Mouse (Mus musculus) limb, embryonic 10.5 days (tissue): ENCODE data around the gene Ap4b1. TPM values are rescaled to one million over a fixed set of nuclear protein-coding genes. Genes with fewer than 3 reads are reported as not detected.
"Not testable (repeated sequence)": the region's sequence is repeated elsewhere in the genome, so short reads cannot be mapped to it uniquely, and the experiment has no call there.

Experiments
- DNase-seq: peaks from one replicate; pipeline ENCODE4 v3.0.0-alpha.2; 2017; ENCODE audit warnings: low spot score
- H3K27ac ChIP-seq: fragments of 300-500 bp; sonication (generic); 2 replicates; pipeline ENCODE4 v1.5.1; 2016; ENCODE audit warnings: mild to moderate bottlenecking
- H3K27me3 ChIP-seq: fragments of 300-500 bp; sonication (generic); 2 replicates; pipeline ENCODE4 v1.6.1; 2016; ENCODE audit warnings: low read depth, mild to moderate bottlenecking; ENCODE audit not compliant: poor library complexity, severe bottlenecking
- H3K36me3 ChIP-seq: fragments of 300-500 bp; sonication (generic); 2 replicates; pipeline ENCODE4 v1.6.1; 2016; ENCODE audit warnings: mild to moderate bottlenecking, moderate library complexity
- H3K4me1 ChIP-seq: fragments of 300-500 bp; sonication (generic); 2 replicates; pipeline ENCODE4 v1.6.1; 2016
- H3K4me3 ChIP-seq: fragments of 300-500 bp; sonication (generic); 2 replicates; pipeline ENCODE4 v1.5.1; 2016; ENCODE audit warnings: mild to moderate bottlenecking, moderate library complexity
- H3K9me3 ChIP-seq: fragments of 300-500 bp; sonication (generic); replicated peaks from 2 replicates; pipeline ENCODE4 v1.6.1; 2016; ENCODE audit warnings: mild to moderate bottlenecking
- WGBS: fragments of 180-500 bp; shearing (Covaris S2); methylation state at CpG from one replicate; pipeline ENCODE4 v1.1.7; 2016; 5-methylcytosine and 5-hydroxymethylcytosine counted together
- polyA plus RNA-seq: library from polyadenylated mRNA; unstranded; fragments of >200 nt; fragmentation: Nextera tagmentation; extraction: Ambion mirVana; gene quantifications from 2 replicates; pipeline ENCODE4 v1.2.1, GENCODE M21; 2016

Gene Ap4b1
- polyA plus RNA-seq, 1 experiment from 2014 or later = 23.6 TPM

DNA sequence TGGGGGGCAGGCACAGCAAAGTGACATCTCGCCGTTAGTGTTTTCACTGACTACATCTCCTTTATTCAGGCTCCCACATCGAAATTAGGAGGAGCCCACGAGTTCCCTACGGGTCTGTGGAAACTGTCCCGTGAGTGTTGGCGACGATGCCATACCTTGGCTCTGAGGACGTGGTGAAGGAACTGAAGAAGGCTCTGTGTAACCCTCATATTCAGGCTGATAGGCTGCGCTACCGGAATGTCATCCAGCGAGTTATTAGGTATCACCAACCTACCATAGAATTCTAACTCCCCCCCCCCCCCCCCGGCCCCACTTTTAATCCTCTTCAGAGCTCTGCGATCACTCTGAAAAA, 455 bp downstream of the Ap4b1 start:
- WGBS = 3% methylated on average over 14 of the region's 14 CpGs

DNA sequence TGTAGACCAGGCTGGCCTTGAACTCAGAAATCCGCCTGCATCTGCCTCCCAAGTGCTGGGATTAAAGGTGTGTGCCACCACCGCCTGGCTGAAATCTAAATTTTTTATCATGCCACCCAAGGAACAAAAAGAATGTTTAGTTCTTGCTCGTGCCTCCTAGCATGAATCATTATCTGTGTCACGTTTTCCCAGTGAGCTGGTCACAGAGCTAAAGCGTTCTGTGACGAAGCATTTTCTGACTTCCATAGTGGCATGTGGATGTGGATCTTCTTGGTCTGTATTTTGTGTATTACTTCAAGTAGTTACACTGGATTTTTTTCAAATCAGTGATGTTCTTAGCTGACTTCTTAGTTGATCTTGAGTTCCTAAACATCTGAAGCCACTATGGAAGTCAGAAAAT, 1.6 kb downstream of the Ap4b1 start:
- peaks cover 47% of the 10 kb centered on the region for H3K36me3 ChIP-seq
- H3K4me3 ChIP-seq = no peak overlapping the region
- no peaks in the 10 kb centered on the region for H3K27me3 ChIP-seq
- 90% methylated on average over 6 of the region's 6 CpGs for WGBS
- H3K27ac ChIP-seq = no peak overlapping the region
- peaks cover 18% of the 10 kb centered on the region for H3K4me1 ChIP-seq
- no peak for DNase-seq
- H3K9me3 ChIP-seq = no peaks in the 10 kb centered on the region

More for the DNA sequence above, 455 bp downstream of the Ap4b1 start:
- Histone ChIP-seq H3K27ac (peak overlapping the region; percentile 92), H3K4me1 (peaks cover 18% of the 10 kb centered on the region), H3K36me3 (peaks cover 46% of the 10 kb centered on the region), H3K27me3 (no peaks in the 10 kb centered on the region), H3K9me3 (no peaks in the 10 kb centered on the region), H3K4me3 (peak overlapping the region; percentile 84)
- no peak for DNase-seq

DNA sequence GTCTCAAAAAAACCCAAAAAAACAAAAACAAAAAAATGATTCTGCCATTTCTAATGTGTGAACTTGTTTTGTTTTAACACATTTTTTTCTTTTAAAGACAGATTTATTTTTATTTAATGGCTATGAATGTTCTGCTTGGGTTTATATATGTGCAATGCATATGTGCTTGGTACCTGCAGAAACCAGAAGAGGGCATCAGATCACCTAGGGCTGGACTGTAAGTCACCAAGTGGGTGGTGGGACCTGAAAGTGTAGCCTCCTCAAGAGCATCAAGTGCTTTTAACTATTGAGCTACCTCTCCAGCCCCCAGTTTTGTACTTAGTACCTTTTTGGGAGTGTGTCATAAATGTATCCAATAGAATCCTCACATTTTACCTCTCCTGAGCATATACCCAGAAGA, 18.2 kb downstream of the Ap4b1 start:
- no peak overlapping the region for H3K4me3 ChIP-seq
- no peaks in the 10 kb centered on the region for H3K9me3 ChIP-seq
- no peak overlapping the region for H3K27ac ChIP-seq
- no peak for DNase-seq
- H3K4me1 ChIP-seq = no peaks in the 10 kb centered on the region
- H3K27me3 ChIP-seq = no peaks in the 10 kb centered on the region
- peaks cover 9% of the 10 kb centered on the region for H3K36me3 ChIP-seq

DNA sequence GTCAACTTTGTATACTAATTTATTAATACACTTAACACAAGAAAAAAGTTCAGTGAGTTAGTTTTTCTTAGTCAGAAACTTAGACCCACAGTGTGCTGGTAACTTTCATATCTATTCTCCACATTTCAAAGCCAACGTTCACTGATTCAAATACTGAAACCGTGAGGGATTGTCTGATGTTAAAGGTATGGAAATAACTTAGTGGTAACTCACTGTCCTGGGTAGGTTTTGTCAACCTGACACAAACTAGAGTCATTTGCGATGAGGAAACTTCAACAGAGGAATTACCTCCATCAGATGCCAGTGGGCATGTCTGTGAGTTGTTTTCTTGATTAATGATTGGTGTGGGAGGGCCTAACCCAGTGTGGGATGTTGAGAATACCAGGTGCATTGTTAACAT, 19.7 kb downstream of the Ap4b1 start:
- no peak for DNase-seq
- H3K27me3 ChIP-seq = no peaks in the 10 kb centered on the region
- no peaks in the 10 kb centered on the region for H3K36me3 ChIP-seq
- no peaks in the 10 kb centered on the region for H3K9me3 ChIP-seq
- H3K4me1 ChIP-seq = no peaks in the 10 kb centered on the region
- 89% methylated on average over 3 of the region's 3 CpGs for WGBS
- H3K27ac ChIP-seq = no peak overlapping the region
- no peak overlapping the region for H3K4me3 ChIP-seq

DNA sequence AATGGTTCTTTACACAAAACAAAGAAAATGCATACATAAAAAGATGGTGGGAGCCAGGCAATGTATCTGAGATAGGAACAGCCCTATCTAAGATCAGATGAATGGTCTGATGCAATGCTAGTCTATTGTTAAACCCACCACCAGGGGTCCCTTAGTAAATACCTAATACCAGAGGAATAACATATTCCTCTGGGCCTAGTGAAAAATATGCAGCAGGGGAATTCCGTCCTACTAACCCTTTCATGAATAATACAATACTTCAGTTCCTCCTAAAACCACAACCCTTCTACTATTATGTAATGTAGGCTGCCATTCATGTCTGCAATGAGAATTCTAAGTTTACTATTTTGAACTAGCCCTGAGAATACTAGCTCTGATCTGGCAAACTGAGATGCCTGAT, 21.4 kb downstream of the Ap4b1 start:
- not testable (repeated sequence) for H3K27me3 ChIP-seq, H3K4me3 ChIP-seq, H3K9me3 ChIP-seq, H3K36me3 ChIP-seq, H3K4me1 ChIP-seq, H3K27ac ChIP-seq, DNase-seq
- WGBS = 92% methylated on average over 1 of the region's 1 CpGs

DNA sequence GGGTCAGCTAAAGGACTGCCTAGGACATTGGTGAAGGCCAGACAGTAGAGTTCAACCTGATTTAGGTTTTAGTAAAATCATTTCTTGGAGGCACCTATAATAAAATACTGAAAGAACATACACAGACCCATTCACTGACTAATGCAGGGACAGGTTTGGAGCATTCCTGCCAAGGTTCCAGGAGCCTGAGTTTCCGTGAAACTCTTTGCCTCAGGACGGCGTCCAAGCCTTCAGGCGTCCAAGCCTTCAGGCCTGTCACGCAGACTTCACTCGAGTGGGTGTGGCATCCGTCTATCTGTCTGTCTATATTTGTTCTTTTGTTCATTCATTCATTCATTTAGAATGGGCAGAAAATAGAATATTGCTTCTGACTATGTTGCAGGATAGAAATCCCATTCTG, 21.8 kb downstream of the Ap4b1 start:
- Histone ChIP-seq H3K4me1 (no peaks in the 10 kb centered on the region), H3K9me3 (no peaks in the 10 kb centered on the region), H3K27me3 (no peaks in the 10 kb centered on the region), H3K36me3 (no peaks in the 10 kb centered on the region), H3K4me3 (no peak overlapping the region), H3K27ac (no peak overlapping the region)
- WGBS = 88% methylated on average over 7 of the region's 7 CpGs
- no peak for DNase-seq

DNA sequence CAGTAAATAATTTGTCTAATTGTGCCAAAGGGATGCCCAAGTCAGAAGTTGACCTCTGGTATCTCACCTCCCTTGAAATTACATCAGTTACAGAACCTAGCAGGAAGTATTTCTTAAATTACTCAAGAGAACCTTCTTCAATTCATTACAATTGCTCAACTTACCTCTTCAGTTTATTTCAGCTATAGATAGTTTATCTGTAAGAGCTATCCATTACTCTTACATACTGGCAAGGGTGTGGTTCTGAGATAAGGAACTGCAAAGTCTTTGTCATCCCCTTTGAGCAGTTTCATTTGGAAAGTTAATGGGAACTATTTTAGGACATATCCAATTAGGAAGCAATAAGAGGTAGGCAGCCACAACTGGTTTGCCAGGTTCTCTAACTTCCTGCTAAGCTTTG, 23.1 kb downstream of the Ap4b1 start, which contains the start of gene Bcl2l15:
Bcl2l15 (plus strand) TSS at position 176 of the 400 bp plus-strand sequence.
- no peaks in the 10 kb centered on the region for H3K4me1 ChIP-seq
- H3K36me3 ChIP-seq = no peaks in the 10 kb centered on the region
- H3K9me3 ChIP-seq = no peaks in the 10 kb centered on the region
- no peak for DNase-seq
- H3K27me3 ChIP-seq = no peaks in the 10 kb centered on the region
- H3K27ac ChIP-seq = no peak within 1 kb of the TSS
- H3K4me3 ChIP-seq = no peak within 1 kb of the TSS

DNA sequence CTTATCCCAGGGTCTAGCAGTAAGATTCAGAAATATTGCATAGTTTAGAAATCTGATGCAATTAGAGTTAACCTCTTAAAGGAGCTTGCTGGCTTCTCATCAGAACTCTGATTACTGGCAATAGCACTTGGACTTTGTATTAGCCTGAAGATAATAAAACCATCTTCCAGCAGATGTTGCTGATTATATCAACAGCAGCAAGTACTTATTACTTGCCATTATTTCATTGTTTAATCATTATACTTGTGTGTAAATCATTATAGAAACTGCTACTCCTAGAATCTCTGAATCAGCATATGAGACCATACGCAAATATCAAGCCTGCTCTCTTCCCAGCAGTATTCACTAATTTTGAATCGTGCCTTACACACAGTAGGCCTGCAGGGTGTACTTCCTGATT, 24.7 kb downstream of the Ap4b1 start:
- H3K4me1 ChIP-seq = no peaks in the 10 kb centered on the region
- no peaks in the 10 kb centered on the region for H3K9me3 ChIP-seq
- H3K4me3 ChIP-seq = no peak overlapping the region
- H3K36me3 ChIP-seq = no peaks in the 10 kb centered on the region
- H3K27me3 ChIP-seq = no peaks in the 10 kb centered on the region
- 94% methylated on average over 2 of the region's 2 CpGs for WGBS
- no peak for DNase-seq
- no peak overlapping the region for H3K27ac ChIP-seq

DNA sequence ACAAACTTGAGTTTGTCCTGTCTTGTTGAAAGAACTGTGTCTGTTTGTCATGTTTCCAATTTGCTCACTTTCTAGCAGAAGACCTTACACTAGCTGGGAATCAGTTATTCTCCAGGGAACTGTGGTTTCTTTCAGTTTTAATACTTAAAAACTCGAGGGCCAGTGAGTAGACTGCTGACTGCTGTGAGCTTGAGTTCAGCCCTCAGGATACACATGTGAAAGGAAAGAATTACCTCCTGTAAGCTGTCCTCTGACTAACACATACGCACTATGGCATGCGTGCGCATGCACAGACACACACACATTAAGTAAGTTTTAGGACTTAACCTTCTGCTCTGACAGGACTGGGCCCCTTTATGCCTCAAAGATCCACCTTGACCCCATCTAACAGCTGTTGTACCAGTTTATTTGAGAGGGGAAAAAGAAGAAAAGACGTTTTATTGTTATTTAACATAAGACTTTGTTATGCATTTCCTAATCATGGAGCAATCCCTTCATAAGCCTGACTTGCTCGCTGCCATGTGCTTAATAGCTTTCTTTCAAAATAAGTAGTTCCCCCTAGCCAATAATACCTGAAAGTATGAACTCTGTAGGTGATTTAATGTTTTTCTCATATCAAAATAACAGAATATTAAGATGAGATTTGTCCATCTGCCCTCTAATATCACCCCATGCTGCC, 26.1 kb downstream of the Ap4b1 start:
- Histone ChIP-seq H3K27me3 (no peaks in the 10 kb centered on the region), H3K4me3 (no peak overlapping the region), H3K36me3 (no peaks in the 10 kb centered on the region), H3K27ac (no peak overlapping the region), H3K4me1 (no peaks in the 10 kb centered on the region), H3K9me3 (no peaks in the 10 kb centered on the region)
- DNase-seq = no peak
- WGBS = 83% methylated on average over 6 of the region's 6 CpGs

DNA sequence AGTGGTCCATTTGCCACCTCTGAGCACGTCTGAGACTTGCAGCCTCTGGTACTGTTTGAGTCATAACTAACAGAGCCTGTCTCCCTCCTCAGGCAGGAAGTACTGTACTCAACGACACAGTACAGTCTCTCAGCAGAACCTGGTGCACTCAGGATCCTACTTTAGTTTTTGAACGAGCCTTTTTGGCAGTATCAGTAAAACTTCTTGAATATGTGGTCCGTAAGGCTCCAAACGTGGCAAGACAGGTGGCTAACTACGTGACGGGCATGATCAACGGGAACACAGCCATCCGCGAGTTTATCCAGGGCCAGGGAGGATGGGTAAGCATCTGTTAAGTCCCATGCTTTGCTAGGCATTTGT, 26.6 kb downstream of the Ap4b1 start:
- Histone ChIP-seq H3K4me1 (no peaks in the 10 kb centered on the region), H3K27me3 (no peaks in the 10 kb centered on the region), H3K27ac (no peak overlapping the region), H3K4me3 (no peak overlapping the region), H3K9me3 (no peaks in the 10 kb centered on the region), H3K36me3 (no peaks in the 10 kb centered on the region)
- WGBS = 86% methylated on average over 10 of the region's 10 CpGs
- DNase-seq = no peak

DNA sequence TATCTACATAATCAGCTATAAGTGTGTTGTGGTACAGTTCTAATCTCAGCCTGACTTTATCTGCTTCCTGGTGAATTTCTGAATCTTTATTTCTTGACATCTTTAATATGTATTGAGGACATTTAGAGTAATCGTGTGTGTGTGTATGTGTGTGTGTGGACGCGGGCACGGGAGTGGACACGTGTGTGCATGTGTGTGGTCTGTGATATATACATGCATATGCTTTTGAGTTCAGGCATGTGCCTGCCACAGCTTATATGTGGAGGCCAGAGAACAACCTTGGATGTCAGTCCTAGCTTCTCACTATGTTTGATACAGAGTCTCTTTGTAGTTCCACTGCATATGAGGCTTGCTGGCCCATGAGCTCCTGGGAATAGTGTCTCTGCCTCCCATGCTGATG, 27.1 kb downstream of the Ap4b1 start:
- Histone ChIP-seq H3K36me3 (no peaks in the 10 kb centered on the region), H3K4me1 (no peaks in the 10 kb centered on the region)
- WGBS = 96% methylated on average over 5 of the region's 5 CpGs

DNA sequence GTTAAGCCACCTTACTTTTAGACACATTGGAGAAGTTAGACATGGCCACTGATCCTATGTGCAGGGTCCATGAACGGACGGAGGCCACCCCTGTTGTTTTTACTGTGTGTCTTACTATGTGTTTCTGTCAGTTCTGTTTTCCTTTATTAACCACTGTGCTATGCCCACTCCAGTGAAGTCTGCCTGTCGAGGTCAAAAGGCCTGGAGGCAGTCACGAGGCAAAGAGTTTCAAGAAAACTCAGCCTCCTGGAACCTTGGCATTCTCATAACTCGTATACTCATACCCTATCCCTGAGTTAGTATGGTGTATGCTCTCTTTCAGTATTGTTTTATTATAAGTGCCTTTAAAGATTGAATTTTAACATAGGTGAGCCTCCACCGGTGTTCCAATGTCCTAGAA, 30.4 kb downstream of the Ap4b1 start:
- H3K36me3 ChIP-seq = no peaks in the 10 kb centered on the region
- no peaks in the 10 kb centered on the region for H3K9me3 ChIP-seq
- no peaks in the 10 kb centered on the region for H3K4me1 ChIP-seq
- H3K4me3 ChIP-seq = no peak overlapping the region
- no peaks in the 10 kb centered on the region for H3K27me3 ChIP-seq
- WGBS = 92% methylated on average over 6 of the region's 6 CpGs
- H3K27ac ChIP-seq = no peak overlapping the region
- no peak for DNase-seq

More for the DNA sequence above, 27.1 kb downstream of the Ap4b1 start:
- H3K9me3 ChIP-seq = no peaks in the 10 kb centered on the region
- no peak for DNase-seq
- H3K27me3 ChIP-seq = no peaks in the 10 kb centered on the region
- no peak overlapping the region for H3K4me3 ChIP-seq
- H3K27ac ChIP-seq = no peak overlapping the region

DNA sequence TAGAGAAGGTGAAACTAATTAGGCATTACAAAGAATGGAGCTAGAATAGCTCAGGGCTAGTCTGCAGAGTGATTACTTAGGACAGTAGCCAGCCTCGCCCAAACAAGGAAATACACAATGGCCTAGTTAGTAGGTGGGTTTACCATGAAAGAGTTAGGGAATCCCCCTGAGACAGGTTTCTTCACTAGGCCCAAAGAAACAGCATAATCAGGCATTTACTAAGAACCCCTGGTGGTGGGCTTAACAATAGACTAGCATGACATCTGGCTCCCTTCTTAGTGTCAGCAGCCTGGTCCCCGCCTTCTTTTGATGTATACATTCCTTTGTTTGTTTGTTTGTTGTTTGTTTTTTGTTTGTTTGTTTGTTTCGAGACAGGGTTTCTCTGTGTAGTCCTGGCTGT, 30.9 kb downstream of the Ap4b1 start:
- H3K9me3 ChIP-seq = not testable (repeated sequence)

DNA sequence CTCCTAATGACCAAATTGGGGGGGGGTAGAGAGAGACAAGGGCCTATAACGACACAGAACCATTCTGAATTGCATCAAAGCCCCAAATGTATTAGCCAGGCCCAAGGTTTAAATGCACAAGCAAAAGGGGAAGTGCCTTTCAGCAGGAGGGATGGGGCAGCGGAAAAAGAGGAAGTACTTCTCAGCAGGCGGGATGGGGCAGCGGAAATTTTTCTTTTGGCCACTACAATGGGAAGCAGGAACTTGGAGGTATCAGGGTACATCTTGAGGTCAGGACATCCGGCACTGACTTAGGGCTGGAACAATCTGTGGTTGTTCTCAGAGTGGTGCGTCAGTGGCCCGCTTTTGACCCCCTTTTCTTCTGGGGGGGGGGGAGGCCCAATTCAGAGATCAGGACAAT, 31.6 kb downstream of the Ap4b1 start:
- H3K9me3 ChIP-seq, DNase-seq, H3K36me3 ChIP-seq, H3K4me3 ChIP-seq, H3K27ac ChIP-seq, H3K4me1 ChIP-seq, H3K27me3 ChIP-seq: not testable (repeated sequence)
- 96% methylated on average over 7 of the region's 7 CpGs for WGBS

More for the DNA sequence above, 30.9 kb downstream of the Ap4b1 start:
- not testable (repeated sequence) for H3K27me3 ChIP-seq, H3K4me1 ChIP-seq, H3K27ac ChIP-seq, H3K4me3 ChIP-seq, DNase-seq, H3K36me3 ChIP-seq
- WGBS = 89% methylated on average over 3 of the region's 3 CpGs
